Mouse (Mus musculus) mammary gland, adult 2 months (tissue): Measurements from ENCODE around the gene Bcor. TPM values are rescaled to one million over a fixed set of nuclear protein-coding genes. Genes with fewer than 3 reads are reported as not detected.

Experiments
- polyA plus RNA-seq: library from polyadenylated mRNA; depleted of rRNA; stranded (reverse); fragments of >200 nt; gene quantifications from 2 replicates; pipeline ENCODE4 v1.2.3, GENCODE M21; 2012; ENCODE audit warnings: low replicate concordance; rRNA removed

Bcor gene
- polyA plus RNA-seq, result 11.7 and 14.4 TPM in 2 replicates

DNA sequence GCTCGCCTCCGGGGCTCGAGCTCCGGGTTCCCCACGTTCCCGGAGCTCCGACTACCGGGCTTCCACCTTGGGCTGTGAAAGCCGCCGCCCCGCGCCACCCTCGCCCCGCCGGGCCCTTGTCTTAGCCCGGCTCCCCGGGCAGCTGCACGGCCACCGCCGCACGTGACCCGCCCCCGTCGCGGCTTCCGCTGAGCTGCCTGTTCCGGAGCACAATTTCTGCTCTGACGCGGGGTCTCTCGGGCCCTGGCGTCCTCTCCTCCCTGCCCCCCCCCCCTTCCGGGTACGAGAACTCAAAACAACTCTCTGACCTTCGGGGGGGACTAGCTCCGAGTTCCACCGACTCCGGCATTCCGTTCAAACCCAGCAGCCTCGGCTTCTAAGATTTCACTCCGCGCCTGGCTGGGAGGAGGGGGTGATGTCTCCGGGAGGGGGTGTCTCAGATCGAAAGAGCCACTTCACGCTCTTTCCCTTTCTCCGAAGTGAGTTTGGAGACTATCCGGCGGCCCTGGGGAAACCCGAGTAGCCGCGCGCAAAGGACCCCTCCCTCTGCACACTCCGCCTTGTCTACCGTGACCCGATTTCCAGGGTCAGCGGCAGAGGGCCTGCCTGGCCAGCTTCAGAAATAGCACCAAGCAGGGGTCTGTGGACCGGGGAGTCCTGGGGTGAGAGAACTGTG, at the start of gene Bcor:
Gene Bcor, minus strand, starts transcription at position 375 of the 676 bp plus-strand sequence.

